Mouse (Mus musculus): ENCODE results near the gene Spata16.
"Not testable (repeated sequence)": the region's sequence is repeated elsewhere in the genome, so short reads cannot be mapped to it uniquely, and the experiment has no call there.

Spata16 gene

DNA sequence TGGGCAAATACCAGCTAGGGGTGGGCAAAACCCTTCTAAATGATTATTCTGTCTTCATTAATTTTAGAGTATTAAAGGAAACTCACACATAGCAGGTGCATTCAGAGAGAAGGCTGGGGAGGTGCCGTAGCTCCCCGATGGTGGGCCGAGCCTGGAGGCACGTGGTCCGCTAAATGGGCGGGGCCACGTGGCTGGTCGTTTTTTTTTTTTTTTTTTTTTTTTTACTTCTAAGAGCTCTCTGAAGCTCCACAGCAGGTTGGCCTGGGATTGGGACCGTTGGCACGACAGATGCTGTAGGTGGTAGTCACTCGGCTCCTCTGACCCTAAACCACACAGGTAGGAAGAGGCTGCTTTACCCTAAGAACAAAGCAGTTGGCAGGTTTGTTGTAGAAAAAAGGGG, at the start of gene Spata16:
Gene Spata16, plus strand, starts transcription at position 219 of the 400 bp plus-strand sequence.
- DNase-seq (ENCODE audit: low spot score) = no peak

DNA sequence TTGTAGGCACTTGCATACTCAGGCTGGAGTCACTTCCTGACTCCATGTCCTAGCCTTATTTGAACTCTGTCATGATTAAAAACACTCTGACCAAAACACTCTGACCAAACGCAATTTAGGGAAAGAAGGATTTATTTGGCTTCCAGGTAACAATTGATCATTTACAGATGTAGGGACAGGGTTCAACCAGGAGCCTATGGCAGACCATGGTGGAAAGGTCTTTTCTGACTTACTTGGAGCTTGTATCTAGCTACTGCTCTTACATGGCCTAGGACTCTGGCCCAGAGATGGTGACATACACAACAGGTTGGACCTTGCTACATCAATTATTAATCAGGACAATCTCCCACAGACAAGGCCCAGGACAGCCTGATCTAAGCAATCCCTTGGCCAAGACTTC, 32.6 kb upstream of the Spata16 start:
- no peak for DNase-seq (ENCODE audit: low spot score)

DNA sequence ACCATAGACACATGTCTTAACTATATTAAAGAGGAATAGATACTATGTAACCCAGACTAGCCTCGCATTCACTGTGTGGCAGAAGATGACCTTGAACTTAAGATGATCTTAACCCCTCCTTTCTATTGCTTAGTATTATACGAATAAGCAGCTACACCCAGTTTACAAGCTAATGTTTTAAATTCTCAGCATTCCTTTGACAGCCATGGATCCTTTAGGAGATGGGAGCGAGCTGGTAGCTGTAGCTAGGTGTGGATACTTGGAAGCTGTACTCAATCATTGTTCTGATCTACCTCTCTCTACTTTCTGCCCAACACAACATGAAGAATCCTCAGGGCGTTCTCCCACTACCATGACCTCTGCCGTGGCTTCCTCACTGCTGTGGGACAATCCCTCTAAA, 28.9 kb upstream of the Spata16 start:
- DNase-seq (ENCODE audit: low spot score) = no peak

DNA sequence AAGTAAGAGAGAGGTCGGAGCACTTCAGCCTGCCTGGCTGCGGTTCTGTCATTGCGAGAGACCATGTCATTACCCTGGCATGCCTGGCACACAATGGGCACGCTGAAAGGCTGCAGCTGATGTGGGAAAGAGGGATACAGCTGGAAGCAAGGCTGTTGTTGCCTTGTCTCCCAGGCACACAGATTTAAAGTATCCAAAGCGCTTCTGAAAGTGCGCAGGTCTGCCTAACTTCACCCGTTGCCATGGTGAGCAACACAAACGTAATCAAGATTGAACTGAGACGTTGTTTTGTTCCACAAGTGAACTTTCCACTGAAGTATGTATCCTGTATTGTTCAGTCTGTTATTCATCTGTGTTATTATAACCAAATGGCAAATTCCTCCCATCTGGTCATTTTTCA, 1.8 kb downstream of the Spata16 start:
- DNase-seq (ENCODE audit: low spot score) = no peak

DNA sequence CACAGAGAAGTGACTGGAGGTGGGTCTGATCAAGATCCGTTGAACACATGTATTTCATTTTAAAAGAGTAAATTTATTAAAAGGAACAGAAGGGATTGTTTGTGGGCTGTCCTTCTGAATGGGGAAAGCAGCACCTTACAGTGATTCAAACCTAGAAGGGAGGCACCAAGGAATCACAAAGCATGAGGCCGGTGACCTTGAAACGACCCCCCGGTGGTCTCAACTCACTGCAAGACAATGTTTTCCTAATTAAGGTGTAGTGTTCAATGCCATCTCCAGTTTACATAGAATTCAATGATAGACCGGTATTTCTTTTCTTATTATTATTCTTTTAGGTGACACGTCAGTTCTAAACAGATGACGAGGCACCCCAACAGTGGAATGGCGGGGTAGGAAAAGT, 2.4 kb downstream of the Spata16 start:
- DNase-seq (ENCODE audit: low spot score) = no peak

DNA sequence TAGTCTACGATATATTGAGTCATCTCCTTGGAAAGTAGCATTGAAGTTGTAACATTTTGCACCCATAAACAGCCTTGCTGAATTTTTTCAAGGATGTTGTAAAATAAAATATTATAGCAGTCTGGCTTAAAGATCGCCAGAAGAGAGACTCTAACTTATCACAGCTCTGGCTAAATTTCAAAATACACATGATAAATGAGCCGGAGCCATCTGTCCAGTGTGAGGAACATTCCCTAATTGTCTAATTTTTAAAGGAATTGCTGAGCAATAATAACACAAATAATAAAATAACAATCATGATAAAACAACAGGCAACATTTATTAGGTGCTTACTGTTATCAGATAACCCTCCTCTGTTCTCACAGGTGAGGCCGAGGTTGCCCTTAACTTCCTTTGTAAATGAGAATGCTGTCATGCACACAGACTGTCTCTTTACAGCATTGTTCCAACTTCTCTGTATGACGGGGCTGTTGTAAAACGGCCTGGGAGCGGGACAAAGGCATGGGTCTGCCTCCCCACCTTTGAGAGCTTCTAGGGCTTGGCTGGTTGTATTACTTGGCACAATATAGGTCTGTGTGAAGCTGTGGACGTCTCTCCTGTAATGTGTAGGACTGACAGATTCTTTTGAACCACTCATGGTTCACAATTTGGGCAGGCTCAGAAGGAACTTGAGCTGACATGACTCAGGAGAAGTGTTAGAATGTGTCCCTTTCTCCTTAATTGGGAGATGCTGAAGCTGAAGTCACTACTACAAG, 3.1 kb downstream of the Spata16 start:
- no peak for DNase-seq (ENCODE audit: low spot score)

DNA sequence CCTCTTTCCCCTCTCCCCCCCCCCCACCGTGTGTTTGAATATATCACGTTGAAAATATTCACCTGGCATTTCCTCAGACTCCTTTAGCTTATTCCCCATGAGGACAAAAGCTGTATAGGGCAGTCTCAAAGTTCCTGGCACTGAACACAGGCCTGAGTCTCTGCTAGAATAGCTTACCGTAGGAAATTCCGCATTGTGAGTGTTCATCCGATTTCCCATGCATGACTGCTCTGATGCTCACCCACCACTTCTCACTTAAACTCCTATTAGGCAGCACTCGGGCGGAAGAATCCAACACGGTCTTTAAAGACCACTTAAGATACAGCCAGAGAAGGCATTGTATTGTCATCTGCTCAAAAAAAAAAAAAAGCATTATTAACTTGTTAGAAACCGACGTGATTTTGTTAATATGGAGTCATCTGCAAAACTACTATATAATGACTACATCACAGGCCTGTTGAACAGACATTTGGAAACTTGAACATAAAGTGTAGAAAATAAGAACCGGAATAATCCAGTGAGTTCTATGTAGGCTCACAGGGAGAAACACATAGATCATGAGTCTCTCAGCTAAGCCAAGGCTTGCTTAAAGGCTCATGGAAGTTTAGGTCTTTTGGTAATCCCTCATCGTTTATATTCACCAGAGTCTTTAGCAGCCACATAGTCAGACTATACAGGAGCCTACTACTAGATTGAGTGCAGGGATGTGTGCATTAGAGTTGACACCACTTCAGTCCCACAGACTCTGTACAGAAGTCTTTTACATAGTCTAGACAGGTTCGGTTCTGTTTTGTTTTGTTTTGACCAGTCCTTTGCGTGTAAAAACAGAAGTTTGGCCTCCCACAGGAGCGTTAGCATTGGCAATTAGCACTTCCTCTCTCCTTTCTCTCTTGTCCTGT, 4.2 kb downstream of the Spata16 start:
- no peak for DNase-seq (ENCODE audit: low spot score)

DNA sequence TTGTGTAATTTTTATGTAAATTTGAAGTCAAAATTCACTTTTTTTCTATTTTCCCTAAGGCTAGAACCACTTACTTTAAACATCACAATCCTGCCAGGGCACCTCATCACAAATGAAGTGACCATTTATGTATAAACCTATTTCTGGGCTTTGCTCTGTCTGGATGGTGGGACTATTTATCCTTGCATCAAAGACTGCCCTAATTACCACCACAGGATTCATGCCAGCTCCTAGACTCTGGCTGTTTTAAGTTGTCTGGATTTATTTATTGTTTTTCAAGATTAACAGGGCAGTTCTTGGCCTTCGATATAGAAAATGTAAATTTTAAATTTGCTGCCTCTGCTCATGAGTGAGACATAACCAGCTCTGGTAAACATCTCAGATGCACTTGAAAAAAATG, 6.7 kb downstream of the Spata16 start:
- no peak for DNase-seq (ENCODE audit: low spot score)

DNA sequence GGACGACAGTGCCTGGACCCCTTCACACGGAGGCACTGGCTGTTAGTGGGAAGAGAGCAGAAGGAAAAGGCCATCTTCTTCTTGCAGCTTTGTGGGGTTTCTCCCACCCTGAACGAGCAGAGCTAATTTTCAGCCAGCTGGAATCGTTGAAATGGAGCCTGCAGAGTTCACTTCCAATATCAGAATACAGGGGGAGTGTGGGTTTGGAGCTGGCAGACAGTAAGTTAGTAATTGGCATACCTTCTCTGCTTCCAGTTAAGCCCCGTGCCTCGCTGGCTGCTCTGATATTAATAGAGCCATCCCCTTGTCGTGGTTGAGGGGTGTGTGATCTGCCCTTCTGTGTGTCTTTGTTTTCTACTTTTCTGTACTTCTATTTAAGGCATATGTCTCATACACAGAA, 9.4 kb downstream of the Spata16 start:
- no peak for DNase-seq (ENCODE audit: low spot score)

DNA sequence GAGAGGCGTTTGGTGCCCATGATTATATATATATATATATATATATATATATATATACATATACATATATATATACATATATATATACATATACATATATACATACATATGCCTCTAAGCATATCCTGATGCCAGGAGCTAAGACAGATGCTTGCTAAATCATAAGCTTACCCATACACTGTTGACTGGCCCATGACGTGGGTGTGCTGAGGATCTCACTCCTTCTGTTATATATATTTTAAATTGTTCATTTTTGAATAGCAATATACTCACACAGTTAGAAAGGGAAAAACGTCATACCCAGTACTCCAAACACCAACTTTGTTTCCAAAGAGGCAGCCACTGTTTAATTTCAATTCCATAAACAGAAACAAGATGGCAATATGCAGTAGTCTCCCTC, 48.4 kb downstream of the Spata16 start:
- no peak for DNase-seq (ENCODE audit: low spot score)

DNA sequence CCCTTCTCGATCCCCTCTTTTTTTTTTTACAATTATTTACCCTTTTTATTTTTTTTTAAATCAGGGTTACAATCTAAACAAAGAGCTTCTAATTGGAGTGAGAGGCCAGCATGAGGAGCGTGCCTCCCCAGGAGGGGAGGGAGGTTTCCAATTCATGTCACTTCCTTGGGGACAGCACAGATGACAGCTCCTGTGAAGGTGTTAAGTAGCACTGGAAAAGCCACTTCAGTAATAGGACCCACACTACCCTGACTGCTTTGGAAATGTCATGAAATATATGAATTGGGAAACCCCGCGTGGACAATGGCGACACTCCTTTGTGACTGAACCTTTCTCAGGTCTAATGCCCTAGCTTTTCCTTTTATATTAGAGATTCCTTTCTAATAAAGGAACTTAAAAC, 72.1 kb downstream of the Spata16 start:
- not testable (repeated sequence) for DNase-seq (ENCODE audit: low spot score)

DNA sequence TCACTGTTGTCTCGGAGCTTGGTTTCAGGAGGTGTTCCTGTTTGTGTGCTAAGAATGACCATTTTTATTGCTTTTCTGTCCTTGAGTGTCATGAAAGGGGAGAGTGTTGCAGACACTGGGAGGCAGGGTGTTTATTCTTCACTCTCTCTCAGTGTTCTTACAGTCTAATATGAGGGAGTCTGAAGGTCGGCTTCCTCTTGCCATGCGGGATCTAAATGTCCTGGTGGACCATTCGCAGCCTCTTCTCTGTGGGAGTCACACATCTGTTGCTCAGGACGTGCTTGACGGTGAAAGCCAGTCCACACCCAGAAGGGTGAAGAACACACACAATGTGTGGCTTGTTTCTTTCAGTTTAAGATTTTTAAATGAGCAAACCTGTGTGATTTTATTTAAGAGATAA, 90.1 kb downstream of the Spata16 start:
- no peak for DNase-seq (ENCODE audit: low spot score)

DNA sequence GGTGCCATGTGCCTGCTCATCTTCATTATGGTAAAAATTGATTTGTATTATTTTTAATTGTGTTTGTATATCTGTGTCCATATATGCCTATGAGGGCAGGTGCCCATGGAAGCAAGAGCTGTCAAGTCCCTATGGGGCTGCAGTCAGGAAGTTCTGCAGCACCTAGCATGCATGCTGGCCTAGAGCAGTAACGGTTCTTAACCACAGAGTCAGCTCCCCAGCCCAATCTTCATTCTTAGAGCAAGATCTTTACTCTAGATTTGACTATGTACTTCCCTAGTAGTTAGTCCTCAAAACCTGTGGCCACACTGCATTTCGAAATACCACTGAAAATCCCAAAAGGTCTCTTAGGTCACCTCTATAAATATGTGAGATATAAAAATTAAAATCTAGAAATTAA, 113.1 kb downstream of the Spata16 start:
- DNase-seq (ENCODE audit: low spot score) = no peak

DNA sequence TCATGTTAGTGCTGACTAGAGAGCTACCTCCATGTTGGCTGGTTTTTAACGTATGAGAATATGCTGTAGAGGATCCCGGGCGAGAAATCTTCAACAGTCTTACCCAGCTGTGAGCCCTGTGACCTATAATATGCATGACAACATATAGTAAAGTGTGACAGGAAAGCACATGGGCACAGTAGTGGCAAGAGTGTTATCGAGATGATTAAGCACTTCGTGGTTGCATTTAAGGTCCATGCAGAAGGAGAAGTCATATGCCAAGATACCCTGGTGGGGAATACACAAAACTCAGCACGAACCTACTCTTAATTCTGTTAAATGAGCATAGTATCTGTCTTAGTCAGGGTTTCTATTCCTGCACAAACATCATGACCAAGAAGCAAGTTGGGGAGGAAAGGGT, 115.0 kb downstream of the Spata16 start:
- DNase-seq (ENCODE audit: low spot score) = no peak

DNA sequence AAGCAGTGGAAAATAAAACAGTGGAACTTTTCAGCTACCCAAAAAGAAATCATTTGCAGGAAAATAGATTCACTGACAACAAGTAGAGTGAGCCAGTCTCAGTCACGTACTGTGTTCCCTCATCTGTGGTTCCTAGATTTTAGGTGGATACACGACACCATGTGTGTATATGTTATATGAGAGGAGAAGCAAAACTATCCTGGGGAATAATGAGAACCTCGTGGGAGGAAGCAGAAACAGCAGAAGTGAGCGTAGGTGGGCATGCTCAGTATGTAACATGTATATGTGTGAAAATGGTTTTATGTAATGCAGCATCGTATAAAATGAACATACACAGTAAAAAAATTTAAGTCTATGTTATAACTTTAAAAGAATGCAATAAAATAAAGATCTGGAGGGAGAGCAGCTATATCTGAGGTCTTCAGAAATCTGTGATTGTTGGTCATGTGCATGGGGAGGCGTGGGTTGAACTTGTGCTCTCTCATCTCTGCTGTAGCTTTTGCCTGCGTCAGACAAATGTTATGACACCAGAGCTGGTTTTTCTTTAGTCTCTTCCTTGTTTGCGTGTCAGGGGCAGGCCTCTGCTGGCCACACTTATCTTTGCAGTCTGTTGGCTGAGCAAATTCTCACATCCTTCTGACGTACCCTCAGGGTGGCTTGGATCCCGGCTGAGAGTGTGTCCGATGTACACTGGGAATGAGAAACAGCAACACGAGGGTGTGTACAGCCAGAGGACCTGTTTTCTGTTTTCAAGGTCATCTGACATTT, 156.1 kb downstream of the Spata16 start:
- no peak for DNase-seq (ENCODE audit: low spot score)

DNA sequence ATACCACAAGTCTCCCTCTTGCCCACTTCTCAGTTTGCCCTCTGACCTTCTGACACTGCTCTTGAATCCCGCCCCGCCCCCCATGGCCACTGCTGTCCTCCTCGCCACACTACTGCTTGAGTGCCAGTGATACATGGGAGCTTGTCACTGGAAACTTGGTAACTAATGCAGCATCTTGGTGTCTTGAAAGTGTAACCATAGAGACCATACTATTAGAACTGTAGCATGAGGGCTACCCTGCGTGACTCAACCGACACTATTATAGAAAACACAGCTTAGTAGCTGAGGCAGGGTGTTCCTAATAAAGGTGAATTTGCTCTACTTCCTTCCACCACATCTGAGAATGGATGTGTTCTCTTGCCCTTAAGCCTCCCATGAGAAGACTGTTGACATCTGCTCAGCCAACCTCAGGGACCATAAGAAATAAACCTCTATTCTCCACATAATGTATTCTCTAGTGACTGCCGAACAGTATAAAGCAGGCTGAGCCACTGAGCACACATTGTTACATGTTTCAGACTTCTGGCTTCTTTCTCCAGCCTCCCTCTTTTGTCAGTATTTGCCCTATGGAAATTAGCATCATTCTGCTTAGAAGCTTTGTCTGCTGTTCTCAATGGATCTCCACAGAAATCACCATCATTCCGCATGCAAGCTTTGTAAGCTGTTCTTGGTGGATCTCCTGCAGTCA, 158.6 kb downstream of the Spata16 start:
- no peak for DNase-seq (ENCODE audit: low spot score)

DNA sequence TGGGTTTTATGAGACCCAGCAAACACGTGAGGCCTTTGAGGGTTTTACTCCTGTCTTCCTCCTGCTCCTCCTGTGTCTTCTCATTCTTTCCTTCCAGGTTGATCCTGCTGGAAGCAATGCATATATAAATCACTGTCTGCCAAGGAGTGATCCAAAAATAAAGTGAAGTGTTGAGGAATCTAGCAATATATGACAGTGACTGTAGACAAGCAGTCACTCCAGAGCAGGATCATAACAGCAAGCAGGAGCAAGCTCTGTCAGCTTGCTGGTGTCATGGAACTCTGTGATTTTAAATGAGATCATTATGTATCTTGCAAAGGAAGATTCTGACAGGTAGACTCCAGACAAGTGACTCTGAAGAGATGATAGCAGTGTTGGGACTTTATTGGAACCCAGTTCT, 159.5 kb downstream of the Spata16 start:
- no peak for DNase-seq (ENCODE audit: low spot score)

DNA sequence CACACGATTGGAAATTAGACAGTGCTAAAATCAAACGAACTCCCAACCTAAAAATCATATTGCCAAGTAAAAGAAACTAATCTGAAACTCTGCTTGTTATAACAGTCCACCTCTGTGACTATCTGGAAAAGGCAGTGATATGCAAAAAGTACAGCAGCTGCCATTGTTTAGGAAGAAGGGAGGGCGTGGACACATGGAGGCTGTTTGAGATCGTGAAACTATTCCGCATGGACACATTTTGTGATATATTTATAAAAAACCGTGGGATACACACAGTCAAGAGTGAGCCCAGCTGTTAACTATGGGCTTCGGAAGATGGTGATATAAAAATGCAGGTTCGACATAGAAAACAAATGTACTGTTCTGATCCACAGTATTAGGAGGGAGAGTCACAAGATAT, 176.9 kb downstream of the Spata16 start:
- DNase-seq (ENCODE audit: low spot score) = no peak

DNA sequence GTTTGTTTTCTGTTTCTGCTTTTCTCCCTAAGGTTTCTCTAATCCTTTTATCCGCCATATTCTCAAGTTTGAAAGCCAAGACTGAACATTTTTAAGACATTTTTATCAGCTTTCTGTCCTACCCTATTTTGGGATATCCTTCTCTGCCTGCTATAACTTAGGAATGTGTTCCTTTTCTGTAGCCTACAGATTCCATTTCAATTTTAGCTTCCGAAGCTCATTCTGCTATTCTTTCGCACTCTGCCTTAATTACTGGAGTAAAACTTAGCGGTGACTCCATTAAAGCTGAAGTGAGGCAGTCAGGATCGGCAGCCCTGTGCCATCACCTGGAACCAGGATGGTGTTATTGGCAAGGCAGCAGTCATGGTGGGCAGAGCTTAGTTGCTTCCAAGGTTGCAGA, 178.3 kb downstream of the Spata16 start:
- DNase-seq (ENCODE audit: low spot score) = no peak

DNA sequence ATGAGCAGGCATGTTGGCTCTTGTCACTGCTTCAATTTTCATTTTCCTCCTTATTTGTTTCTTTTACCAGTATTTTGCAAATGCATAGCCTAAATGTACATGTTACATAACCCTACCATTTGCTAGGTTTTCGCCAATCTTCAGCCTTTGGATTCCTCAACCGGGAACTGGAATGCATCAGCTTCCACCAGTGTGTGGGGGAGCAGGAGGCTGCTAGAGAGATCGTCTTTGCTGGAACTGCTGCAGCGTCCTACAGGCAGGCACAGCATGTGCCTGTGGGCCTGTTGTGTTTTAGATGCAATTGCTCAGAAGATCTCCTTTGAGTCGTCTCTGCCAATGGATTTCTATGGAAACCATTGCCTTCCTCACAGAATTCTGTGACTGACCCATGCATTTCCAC, 182.0 kb downstream of the Spata16 start:
- DNase-seq (ENCODE audit: low spot score) = no peak

DNA sequence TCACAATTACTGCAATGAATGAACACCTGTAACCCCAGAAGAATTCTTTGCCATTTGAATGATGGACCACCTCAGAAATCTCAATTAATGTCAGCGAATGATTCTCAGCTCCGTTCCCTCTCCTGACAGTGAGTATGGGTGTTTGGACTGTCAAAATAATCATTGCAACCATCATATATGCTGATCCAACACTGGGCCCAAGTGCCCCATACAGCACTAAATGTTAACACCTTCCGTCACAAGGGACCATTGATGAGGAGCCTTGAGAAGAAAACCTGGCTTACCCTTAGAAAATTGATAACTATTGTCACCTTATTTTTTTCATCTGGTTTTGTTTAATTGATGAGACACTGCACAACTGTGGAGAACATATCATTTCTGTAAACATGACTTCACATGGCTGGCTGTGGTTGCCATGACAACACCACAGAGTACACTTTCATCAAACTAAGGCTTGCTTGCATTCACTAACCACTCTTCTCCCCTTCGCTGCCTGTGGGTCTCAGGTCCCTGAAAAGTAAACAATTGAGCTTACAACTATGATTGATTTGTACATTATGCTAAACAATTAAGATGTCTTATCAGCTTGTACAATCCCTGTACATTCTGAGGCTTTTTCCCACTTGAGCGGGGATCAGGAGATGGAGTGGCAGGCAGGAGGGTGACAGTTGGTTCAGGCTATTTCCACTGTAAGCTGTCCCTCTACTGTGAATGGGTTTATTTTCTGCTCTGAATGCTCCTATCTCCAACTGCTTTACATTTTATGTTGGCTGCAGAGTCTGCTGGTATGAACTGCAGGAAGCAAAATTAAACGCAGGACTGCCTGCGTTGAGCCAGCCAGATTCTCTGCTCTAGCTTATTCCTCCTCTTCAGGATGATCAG, 189.8 kb downstream of the Spata16 start:
- DNase-seq (ENCODE audit: low spot score) = no peak

All from ovary, postnatal 10 days (tissue).